Mouse (Mus musculus) erythroid progenitor cell, adult 5-6 weeks (primary cell): Measurements from ENCODE around the gene Rnf185. TPM values are rescaled to one million over a fixed set of nuclear protein-coding genes. Genes with fewer than 3 reads are reported as not detected.
A peak's percentile ranks its signal among the peaks of the same experiment; 100 is the strongest.

Source experiments
- ATAC-seq: replicated peaks from 2 replicates; pipeline ENCODE4 v1.8.0; 2016; ENCODE audit warnings: moderate number of reproducible peaks, mild to moderate bottlenecking, moderate TSS enrichment, inconsistent platforms; ENCODE audit not compliant: poor library complexity, low FRiP score, severe bottlenecking
- total RNA-seq, 2 experiments: library from RNA; stranded (forward) in 1 of 2; stranded (reverse) in 1 of 2; fragments of 150-400 nt in 1 of 2; fragments of 186-747, 209-891 nt in 1 of 2; gene quantifications; 2 replicates each; pipeline versions ENCODE4 v1.2.3 to v1.2.4; 2015 to 2017; ENCODE audit warnings: low replicate concordance in 2 of 2

The Rnf185 gene
- total RNA-seq, 2 experiments from 2014 or later, result 0.23 to 3.4 TPM

DNA sequence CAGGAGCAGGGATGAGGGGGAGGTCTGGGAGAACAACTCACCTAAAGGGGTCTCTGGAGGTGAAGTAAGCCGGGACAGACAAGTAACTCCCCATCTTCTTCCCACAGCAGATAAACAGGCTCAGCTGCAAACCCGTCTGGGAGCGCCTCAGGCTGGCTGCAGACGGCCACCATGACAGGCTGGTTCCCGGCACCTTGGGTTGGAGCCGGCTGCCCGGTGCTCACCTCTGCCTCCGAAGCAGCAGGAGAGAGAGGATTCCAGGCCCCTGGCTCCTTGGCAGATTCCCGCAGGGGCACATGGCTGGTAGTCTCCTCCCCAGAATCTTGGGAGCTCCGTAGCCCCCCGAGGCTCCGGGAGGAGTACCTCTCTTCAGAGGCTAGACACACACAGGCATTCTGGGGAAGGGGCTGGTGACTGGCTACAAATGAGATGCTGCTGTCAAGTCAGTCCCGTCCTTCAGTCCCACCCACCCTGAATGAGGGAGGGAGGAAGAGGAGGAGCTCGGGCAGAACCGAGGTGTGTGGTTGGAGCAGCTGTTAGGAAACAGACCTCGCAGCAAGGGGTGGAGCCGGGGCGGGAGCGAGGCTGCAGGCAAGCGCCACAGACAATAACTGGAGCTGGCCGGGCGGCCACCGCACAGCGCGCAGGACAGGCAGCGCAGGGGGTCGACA, 81.1 kb downstream of the Rnf185 start:
- peak; percentile 64 for ATAC-seq

DNA sequence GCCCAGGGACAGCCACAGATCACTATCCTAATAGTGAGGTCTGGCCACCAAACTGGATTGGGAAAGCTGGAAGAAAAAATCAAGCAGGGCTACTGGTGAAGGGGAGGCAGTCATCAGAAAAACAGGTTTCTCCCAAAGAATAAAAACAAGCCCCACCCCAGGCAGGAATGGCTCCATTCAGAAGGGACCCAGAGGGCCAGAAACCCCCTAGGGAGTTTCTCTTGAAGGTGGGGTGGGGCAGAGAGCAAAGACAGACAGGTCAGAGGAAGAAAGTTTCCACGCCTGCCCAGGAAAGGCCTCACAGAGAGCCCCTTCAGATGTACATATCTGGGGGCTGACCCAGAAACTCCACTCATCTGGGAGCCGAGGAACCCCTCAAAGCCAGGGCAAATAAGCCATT, 82.0 kb downstream of the Rnf185 start:
- ATAC-seq, result no peak

DNA sequence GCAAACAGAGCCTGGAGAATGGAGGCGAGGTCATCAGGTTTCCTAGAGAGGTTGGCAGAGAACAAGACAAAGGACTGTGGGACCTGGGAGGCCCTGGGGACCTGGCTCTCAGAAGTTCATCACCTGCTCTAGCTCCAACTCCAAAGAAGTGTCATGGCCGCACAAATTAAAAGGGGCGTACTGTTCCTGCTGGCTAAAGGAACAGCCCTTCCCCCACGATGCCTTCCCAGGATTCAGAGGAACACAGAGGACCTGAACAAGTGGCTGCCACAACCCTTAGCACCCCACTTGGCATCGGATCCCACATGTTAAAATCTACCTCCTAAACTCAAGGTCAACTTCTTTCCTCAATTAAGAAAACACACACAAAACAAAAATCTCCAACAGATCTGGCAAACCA, 82.7 kb downstream of the Rnf185 start:
- no peak for ATAC-seq

DNA sequence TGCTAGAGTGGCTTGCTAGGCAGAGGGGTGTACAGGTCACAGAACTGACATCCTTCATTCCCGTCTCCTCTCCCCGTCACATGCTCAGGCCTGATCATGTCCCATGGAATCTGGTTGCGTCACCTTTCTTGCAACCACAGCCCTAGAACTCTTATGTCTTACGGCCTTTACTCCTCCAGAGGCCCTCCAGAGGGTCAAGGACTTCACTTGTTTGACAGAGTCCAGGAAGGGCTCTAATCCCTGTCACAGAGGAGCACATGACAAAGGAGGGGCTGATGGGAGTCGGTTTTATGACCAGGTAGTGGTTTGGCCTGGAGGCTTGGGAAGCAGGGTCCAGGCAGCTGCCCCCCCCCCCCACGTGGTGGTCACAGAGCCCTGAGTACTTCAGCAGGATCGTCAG, 83.2 kb downstream of the Rnf185 start:
- ATAC-seq, result no peak

DNA sequence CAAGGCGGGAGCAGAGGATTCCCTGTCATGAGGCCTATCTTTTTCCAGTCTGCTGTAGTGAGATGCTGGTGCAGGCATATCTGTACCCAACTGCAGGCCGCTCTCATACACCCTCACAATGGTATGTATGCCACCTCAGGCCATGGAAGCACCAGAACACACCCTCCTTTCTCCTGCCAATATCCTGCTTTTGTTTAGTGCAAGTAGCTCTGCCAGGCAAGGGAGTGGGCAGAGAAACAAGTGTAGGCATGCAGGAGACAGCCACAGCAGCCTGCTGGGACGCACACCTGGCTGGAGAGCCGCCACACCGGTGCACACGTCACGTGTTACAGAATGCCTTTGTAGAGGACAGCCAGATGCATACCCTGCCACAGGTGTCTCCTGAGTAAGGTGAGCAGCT, 85.8 kb downstream of the Rnf185 start:
- ATAC-seq, result no peak

Other genes with a start within 250 kb of the Rnf185 start
- 111 and 147 TPM in 2 replicates for gene Eif4enif1, start 250.0 kb downstream of the Rnf185 start, total RNA-seq (2015; ENCODE audit: low replicate concordance)
- gene Eif4enif1, start 250.0 kb downstream of the Rnf185 start, total RNA-seq (2017; ENCODE audit: low replicate concordance), result 127 and 128 TPM in 2 replicates
- gene Drg1, start 185.9 kb downstream of the Rnf185 start, total RNA-seq (2015; ENCODE audit: low replicate concordance), result 130 and 148 TPM in 2 replicates
- 91.5 and 154 TPM in 2 replicates for gene Drg1, start 185.9 kb downstream of the Rnf185 start, total RNA-seq (2017; ENCODE audit: low replicate concordance)
- gene Patz1, start 163.5 kb downstream of the Rnf185 start, total RNA-seq (2015; ENCODE audit: low replicate concordance), result 14.1 and 17.6 TPM in 2 replicates
- gene Patz1, start 163.5 kb downstream of the Rnf185 start, total RNA-seq (2017; ENCODE audit: low replicate concordance), result 18.2 and 31.6 TPM in 2 replicates
- 2.1 and 4.3 TPM in 2 replicates for gene Pik3ip1, start 122.0 kb downstream of the Rnf185 start, total RNA-seq (2015; ENCODE audit: low replicate concordance)
- gene Pik3ip1, start 122.0 kb downstream of the Rnf185 start, total RNA-seq (2017; ENCODE audit: low replicate concordance), result 2.7 and 20.2 TPM in 2 replicates
- gene Limk2, start 43.2 kb downstream of the Rnf185 start, total RNA-seq (2015; ENCODE audit: low replicate concordance), result 5.0 and 12.6 TPM in 2 replicates
- 9.1 and 16.8 TPM in 2 replicates for gene Limk2, start 43.2 kb downstream of the Rnf185 start, total RNA-seq (2017; ENCODE audit: low replicate concordance)
- not detected in 2 replicates for gene Pla2g3, start 35.9 kb upstream of the Rnf185 start, total RNA-seq (2015; ENCODE audit: low replicate concordance)
- not detected in 2 replicates for gene Pla2g3, start 35.9 kb upstream of the Rnf185 start, total RNA-seq (2017; ENCODE audit: low replicate concordance)
- 1.3 TPM in 1 of 2 replicates, not detected in the other for gene Inpp5j, start 52.5 kb upstream of the Rnf185 start, total RNA-seq (2015; ENCODE audit: low replicate concordance)
- gene Inpp5j, start 52.5 kb upstream of the Rnf185 start, total RNA-seq (2017; ENCODE audit: low replicate concordance), result not detected in 2 replicates
- gene Selenom, start 62.3 kb upstream of the Rnf185 start, total RNA-seq (2015; ENCODE audit: low replicate concordance), result 1.8 TPM in 1 of 2 replicates, not detected in the other
- gene Selenom, start 62.3 kb upstream of the Rnf185 start, total RNA-seq (2017; ENCODE audit: low replicate concordance), result 3.3 TPM in 1 of 2 replicates, not detected in the other
- 6.1 TPM in 1 of 2 replicates, not detected in the other for gene Smtn, start 88.2 kb upstream of the Rnf185 start, total RNA-seq (2015; ENCODE audit: low replicate concordance)
- 0.39 and 2.9 TPM in 2 replicates for gene Smtn, start 88.2 kb upstream of the Rnf185 start, total RNA-seq (2017; ENCODE audit: low replicate concordance)
- gene Morc2a, start 196.8 kb upstream of the Rnf185 start, total RNA-seq (2015; ENCODE audit: low replicate concordance), result 5.0 and 15.9 TPM in 2 replicates
- 7.2 and 9.3 TPM in 2 replicates for gene Morc2a, start 196.8 kb upstream of the Rnf185 start, total RNA-seq (2017; ENCODE audit: low replicate concordance)